Mouse (Mus musculus): ENCODE data around the gene Olfr733. TPM values are rescaled to one million over a fixed set of nuclear protein-coding genes. Genes with fewer than 3 reads are reported as not detected.

The Olfr733 gene
- total RNA-seq (2023) = not detected

GRCm38 (mm10) chr14:50301422-50301821, at the start of gene Olfr733:
Gene Olfr733, minus strand, starts transcription at chr14:50301522.

GRCm38 (mm10) chr14:50348796-50349195, 47.5 kb upstream of the Olfr733 start, which contains the start of gene Olfr735:
Gene Olfr735, minus strand, starts transcription at chr14:50348872.

GRCm38 (mm10) chr14:50326661-50327060, 25.3 kb upstream of the Olfr733 start, which contains the start of gene Olfr734:
Gene Olfr734, minus strand, starts transcription at chr14:50326761.

GRCm38 (mm10) chr14:50284106-50284505, 17.2 kb downstream of the Olfr733 start, which contains the start of gene Olfr732:
Gene Olfr732, minus strand, starts transcription at chr14:50284206.

Other genes with a start within 250 kb of the Olfr733 start
- gene Olfr726, start 210.6 kb downstream of the Olfr733 start, total RNA-seq (2023) = not detected
- not detected for gene Olfr727, start 178.3 kb downstream of the Olfr733 start, total RNA-seq (2023)
- not detected for gene Olfr728, start 158.8 kb downstream of the Olfr733 start, total RNA-seq (2023)
- not detected for gene Olfr729, start 148.6 kb downstream of the Olfr733 start, total RNA-seq (2023)
- gene Olfr730, start 113.3 kb downstream of the Olfr733 start, total RNA-seq (2023) = not detected
- not detected for gene Olfr731, start 59.7 kb downstream of the Olfr733 start, total RNA-seq (2023)
- not detected for gene Olfr732, start 17.3 kb downstream of the Olfr733 start, total RNA-seq (2023)
- gene Olfr734, start 25.2 kb upstream of the Olfr733 start, total RNA-seq (2023) = not detected
- gene Olfr735, start 47.4 kb upstream of the Olfr733 start, total RNA-seq (2023) = not detected
- gene Tlr11, start 56.4 kb upstream of the Olfr733 start, total RNA-seq (2023) = not detected
- not detected for gene Olfr736, start 79.6 kb upstream of the Olfr733 start, total RNA-seq (2023)
- not detected for gene Olfr738, start 106.0 kb upstream of the Olfr733 start, total RNA-seq (2023)
- gene Olfr739, start 117.1 kb upstream of the Olfr733 start, total RNA-seq (2023) = not detected
- gene Olfr740, start 144.0 kb upstream of the Olfr733 start, total RNA-seq (2023) = not detected
- not detected for gene Olfr741, start 171.2 kb upstream of the Olfr733 start, total RNA-seq (2023)
- not detected for gene Olfr742, start 202.1 kb upstream of the Olfr733 start, total RNA-seq (2023)
- not detected for gene Olfr743, start 220.3 kb upstream of the Olfr733 start, total RNA-seq (2023)